Mouse (Mus musculus) urinary bladder, postnatal 36 days (tissue): ENCODE results near the gene Etfb.
A peak's percentile ranks its signal among the peaks of the same experiment; 100 is the strongest.
"Not testable (repeated sequence)": the region's sequence is repeated elsewhere in the genome, so short reads cannot be mapped to it uniquely, and the experiment has no call there.

Experiments
- DNase-seq, 2 experiments: peaks; one replicate each; pipeline ENCODE4 v3.0.0; 2022; ENCODE audit warnings: low spot score in 2 of 2, mixed read lengths in 1 of 2

Etfb gene

DNA sequence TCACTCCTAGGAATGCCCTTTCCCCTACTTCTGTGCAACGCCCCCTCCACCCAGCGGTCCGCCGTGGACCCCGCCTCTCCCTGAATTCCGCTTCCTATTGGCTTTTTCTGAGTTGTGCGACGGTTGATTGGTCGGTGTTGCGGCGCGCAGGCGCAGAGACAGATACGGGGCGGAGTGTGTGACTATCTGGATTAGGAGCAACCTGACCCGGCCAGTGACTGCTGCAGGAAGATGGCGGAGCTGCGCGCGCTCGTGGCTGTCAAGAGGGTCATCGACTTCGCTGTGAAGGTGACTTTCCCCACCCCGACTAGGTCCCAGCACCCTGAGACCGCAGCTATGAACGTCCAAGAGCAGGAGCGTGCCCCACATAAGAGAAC, at the start of gene Etfb, which contains the start of gene Gm45233:
TSS of gene Etfb (plus strand) at position 167 of the 377 bp plus-strand sequence.
TSS of gene Gm45233 (plus strand) at position 212 of the 377 bp plus-strand sequence.
- peak; percentile 86 to 95 for DNase-seq

DNA sequence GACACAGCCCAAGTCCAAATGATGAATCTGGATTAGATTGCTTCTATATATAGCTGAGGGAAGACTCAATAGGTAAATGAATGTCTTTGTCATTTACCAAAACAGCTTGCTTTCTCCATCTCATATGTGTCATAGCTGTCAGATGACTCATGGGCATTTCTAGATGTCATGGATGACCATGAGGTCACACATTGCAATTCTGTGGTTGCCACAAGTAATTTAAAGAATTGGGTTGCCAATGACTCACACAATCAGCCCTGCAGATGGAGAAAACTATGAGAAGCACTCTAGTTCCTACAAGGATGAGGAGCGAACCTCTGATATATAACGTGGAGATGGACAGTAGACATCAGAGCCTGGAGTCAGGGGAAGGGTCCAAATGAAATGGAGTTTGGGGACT, 44.4 kb upstream of the Etfb start:
- DNase-seq: no peak

DNA sequence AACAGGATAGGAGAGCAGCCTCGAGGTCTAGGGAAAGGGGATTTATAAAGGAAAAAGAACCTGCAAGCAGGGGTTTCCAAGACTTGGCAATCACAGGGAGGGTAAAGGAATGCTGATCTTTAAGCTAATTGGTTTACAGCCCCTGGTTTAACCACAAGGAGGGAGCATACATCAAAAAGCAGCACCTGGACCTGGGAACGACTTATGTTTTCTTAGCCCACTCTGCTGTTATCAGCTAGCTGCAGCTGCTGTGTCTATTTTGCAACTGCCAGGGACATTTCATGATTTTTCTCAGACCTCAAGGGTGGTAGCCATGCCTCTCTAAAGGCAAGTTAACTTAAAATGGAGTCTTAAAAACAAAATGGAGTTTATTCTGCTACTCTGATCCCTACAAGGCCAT, 41.2 kb upstream of the Etfb start:
- no peak for DNase-seq

DNA sequence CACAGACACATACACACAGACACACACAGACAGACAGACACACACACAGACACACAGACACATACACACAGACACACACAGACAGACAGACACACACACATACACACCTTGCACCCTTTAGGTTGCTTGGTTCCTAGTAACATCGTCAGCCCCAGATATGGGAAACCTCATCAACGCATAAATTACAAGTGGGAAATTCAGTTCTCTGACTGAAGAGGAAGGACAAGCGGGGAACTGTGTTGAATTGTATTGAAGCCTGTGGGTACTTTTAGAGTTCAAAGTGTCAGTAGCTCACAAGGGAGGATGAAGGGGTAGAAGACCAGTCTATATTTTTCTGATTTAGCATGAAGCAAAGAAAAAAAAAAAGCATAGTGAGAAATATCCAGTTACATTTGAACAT, 36.3 kb upstream of the Etfb start:
- DNase-seq: no peak

DNA sequence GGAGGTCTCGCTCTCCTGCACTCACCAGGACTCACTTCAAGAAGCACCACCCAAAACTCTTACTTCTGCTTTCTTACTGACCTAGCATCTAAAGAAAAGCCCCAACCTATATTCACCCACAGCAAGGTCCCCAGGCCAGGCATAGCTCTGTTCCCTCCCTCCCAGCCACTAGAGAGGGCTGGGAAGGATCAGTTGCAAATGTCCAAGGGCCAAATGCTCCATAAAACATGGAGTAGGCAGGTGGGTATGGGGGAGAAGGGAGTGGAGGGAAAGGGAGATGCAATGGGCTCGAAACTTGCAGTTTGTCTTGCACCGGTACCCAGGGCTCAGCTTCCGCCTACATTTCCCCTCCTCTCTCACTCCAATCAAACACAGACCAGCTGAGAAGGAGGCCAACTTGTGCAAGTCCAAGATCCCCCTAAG, 35.7 kb upstream of the Etfb start, which contains the start of gene Siglecg:
TSS of gene Siglecg (plus strand) at position 74 of the 423 bp plus-strand sequence.
- DNase-seq: no peak

DNA sequence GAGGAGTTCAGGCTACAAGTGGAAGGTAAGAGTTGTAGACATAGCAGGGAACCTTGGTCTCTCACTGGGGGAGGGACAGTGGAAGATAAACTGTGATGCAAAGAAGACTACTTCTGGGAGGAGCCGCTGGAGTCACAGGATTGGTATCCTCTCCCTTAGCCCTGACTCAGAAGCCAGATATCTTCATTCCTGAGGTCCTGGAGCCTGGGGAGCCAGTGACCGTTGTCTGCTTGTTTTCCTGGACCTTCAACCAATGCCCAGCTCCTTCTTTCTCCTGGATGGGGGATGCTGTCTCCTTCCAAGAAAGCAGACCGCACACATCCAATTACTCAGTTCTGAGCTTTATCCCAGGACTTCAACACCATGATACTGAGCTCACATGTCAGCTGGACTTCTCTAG, 34.8 kb upstream of the Etfb start:
- DNase-seq: no peak

DNA sequence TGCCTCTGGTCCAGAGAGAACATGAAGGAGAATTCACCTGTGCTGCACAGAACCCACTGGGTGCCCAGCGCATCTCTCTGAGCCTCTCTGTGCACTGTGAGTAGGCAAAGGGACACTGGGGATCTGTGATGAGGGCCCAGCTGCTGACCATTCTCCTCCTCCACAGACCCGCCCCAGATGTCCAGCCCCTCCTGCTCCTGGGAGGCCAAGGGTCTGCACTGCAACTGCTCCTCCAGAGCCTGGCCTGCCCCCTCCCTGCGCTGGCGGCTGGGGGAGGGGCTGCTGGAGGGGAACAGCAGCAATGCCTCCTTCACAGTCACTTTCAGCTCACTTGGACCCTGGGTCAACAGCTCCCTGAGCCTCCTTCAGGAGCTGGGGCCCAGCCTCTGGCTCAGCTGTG, 32.2 kb upstream of the Etfb start:
- DNase-seq: not testable (repeated sequence)

DNA sequence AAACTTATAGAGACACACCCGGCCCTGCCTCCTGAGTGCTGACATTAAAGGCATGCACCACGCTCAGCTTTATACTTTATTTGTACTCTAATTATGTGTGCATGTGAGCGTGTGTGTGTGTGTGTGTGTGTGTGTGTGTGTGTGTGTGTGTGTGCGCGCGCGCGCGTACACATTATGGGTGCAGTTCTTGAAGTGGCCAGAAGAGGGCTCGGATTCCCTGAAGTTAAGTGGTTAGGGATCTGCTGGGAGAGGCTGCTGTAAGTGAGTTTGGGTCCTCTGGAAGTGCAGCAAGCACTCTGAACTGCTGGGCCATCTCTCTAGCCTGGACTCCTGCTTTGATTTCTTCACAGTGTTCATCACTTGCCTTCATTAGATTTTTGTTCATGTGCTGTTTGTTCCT, 26.6 kb upstream of the Etfb start:
- no peak for DNase-seq

DNA sequence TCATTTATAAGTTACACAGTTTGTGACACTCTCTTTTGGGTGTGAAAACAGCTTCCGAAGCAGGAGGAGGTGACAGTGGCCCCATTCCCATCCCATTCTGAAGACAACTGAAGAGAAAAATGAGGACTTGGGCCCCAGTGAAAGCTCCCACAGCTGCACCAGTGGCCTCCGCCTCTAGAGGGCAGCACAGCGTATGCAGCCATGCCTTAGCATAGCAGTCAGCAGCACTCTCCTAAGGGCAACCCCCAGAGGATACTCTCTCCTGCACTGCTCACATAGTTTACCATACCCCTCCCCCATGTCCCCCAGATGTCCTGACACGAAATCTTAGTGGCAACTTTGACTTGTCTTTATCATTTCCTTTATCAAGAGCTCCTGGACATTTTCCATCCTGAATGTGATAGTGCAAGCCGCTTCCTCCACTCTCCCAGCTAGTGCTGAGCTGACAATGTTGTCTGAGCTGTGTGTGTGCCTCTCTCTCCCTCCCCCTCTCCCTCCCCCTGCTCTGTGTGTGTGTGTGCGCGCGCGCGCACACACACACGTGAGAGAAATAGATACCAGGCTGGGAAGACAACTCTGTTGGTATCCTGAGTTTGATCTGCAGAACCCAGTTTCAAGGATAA, 20.8 kb upstream of the Etfb start:
- DNase-seq: peak; percentile 80 to 86

DNA sequence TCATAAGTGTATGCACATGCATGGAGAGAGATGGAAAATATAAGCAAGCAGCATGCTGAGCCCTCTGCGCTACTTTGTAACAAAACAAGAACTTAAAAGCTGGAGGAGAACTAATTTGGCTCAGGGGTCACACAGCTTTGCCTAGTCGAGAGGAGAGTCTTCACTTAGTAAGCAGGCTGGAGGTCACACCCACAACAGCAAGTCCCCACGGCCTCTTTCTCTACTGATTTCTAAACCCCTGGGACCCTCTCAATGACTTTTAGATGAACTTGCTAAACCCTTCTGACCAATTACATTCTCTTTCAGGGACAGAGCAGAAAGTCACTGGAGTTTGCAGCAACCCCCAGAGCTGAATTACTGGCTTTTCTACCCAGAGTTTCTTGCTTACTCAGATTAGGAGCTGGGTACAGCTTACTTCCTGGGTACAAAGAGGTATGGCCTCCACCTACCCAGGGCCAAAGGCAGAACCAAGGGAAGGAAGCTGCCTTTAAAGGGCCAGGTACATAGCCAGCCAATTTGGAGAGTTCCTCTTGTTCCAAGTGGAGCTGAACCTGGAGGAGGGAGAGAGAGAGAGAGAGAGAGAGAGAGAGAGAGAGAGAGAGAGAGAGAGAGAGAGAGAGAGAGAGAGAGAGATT, 19.8 kb upstream of the Etfb start:
- no peak for DNase-seq

DNA sequence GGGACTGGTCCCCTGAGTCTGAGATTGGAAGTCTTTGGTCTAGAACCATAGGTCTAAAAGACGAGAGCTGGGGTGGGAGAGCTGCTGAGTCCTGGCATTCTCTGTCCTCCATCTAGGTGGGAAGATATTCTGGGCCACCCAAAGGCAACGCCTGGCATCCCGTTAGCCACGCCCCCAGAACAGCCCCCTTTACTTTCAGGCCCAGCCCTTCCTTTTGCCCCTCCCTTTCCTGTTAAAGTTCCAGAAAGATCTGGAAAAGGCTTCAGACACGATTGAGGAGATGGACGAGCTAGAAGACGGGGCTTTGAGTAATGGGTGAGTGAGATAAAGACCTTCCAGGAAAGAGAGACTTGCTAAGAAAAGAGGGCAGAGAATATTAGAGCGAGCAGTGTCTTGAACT, 16.5 kb upstream of the Etfb start, which contains the start of gene Lim2:
TSS of gene Lim2 (plus strand) at position 265 of the 400 bp plus-strand sequence.
- no peak for DNase-seq

DNA sequence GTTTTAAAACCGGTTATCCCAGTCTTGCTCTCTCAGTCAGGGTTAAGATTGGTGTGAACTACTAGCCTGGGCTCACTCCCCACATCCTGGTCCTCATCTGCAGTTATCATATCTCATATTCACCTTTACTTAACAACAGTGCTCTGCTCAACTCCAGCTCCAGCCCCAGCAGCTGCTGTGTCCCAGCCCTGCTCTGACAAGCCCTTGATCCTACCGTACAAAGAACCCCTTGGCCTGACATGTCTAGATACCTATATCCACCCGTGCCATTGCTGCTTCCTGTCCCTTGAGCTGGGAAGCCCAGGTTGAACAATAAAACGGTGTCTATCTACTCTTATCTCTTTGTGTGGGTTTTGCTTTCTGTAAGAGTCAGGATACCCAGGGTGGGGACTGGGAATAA, 14.4 kb upstream of the Etfb start:
- DNase-seq: no peak

DNA sequence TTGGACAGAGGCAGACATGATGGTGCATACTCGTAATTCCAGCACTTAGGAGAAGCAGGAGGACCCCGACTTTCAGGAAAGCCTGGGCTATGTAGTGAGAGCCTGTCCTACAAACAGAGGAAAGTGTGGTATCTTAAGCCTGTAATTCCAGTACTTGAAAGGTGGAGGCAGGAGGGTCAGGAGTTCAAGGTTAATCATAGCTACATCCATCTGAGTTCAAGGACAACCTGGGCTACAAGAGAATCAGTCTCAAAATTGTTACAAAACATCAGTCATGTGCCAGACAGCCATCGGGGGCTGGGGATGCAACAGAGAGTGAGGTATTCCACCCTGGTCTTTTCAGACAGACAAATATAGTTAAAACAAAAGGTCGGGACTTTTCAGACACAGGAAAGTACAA, 11.0 kb upstream of the Etfb start:
- no peak for DNase-seq

DNA sequence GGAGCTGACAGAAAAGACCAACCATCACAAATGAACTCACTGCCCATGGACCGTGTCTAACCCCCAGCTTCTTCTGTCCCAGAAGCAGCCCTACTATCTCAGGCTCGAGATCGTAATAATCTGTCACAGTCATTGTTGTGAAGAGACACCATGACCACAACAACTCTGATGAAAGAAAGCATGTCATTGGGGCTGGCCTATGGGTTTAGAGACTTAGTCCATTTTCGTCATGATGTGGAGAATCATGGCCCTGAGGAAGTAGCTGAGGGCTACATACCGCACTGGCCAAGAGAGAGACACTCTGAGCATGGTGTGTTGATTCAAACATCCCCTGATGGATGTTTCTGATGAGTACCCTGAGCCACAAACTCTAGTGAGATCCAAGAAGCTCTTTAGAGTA, 9.2 kb upstream of the Etfb start:
- DNase-seq: no peak

DNA sequence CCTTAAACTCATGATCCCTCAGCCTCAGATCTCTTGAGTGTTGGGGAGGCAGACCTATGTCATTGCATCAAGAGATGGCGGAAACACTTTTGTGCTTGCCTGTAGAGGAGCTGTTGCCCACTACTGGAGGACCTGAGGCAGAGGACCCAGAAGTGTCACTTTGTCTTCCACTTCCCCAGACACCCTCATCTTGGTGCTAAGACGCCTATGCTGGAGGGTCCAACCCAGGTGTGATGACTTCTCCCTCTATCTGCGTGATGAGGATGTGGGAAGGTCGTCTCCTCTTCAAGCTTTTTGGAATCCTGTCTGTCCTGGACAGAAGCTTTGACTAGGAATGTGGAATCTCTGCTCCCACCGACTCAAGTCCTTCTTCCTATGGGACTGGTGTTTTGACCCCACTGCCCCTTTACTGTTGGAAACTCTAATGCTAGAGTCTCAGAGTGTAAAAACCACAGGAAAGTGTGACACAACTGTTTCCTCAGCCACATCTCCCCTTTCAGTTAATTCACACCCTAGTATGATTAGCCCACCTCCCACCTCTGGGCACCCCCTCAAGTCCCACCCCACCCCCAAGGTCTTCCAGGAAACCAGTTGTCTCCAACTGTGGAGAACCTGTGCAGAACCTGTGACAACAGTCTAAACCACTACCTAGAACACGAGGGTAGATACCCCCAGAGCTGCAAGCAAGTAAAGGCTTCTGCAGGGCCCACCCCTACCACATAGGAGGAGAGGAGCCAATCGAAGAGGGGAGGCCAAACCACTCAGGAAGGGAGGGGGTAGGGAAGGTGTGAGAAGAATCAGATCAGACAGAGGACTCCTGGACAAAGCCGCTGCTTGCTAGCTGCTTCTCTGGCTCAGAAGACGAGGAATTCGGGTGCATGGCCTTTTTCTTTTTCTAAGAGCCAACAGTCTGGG, 7.3 kb upstream of the Etfb start, which contains the start of gene Nkg7:
TSS of gene Nkg7 (plus strand) at position 733 of the 915 bp plus-strand sequence.
- no peak for DNase-seq

DNA sequence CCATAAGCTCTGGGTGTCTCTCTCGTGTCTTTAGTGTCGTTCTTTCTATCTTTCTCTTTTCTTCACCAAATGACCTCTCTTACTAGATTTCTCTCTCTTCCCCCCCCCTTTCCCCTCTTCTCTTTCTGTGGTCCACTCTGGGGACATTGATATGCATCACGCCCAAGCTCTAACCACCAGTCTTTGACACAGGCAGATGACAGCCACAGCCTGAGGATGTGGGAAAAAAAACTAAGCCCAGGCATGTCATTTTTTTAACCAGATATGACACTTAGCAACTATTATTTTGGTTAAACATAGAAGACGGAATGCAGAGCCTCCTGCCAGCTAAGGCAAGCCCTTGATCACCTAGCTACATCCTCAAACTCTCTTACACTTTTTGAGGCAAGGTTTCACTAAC, 5.3 kb upstream of the Etfb start:
- DNase-seq: no peak

DNA sequence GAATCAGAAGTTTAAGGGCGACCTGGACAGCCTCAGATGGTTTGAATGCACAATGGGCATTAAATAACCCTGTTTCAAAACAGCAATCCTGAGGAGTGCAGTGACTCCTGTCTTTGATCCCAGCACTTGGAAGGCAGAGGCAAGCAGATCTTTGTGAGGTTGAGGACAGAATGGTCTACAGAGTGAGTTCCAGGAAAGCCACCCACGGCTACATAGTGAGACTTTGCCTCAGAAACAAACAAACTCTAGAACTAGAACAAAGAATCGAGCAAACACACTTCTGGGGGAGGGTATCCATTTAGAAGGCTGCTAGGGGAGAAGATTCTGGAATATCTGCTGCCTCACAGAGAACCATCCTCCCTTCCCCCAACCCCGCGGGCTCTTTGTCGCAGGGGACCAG, 3.4 kb upstream of the Etfb start, which contains the start of gene Cldnd2:
TSS of gene Cldnd2 (plus strand) at position 301 of the 400 bp plus-strand sequence.
- DNase-seq: no peak

DNA sequence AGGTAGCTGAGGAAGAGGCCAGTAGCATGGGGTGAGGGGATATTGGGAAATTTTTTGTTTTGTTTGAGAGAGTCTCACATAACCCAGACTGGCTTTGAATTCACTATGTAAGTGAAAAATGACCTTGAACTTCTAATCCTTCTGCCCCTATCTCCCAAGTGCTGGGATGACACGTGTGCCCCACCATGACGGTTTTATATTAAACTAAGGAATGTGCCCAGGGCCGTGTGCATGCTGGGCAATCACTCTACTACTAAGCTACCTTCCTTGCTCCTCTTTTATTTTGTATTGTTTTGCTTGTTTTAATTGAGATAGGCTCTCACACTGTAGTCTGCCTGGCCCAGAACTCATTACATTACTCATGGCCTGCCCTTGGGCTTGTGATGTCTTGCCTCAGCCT, 2.8 kb upstream of the Etfb start:
- DNase-seq: no peak

DNA sequence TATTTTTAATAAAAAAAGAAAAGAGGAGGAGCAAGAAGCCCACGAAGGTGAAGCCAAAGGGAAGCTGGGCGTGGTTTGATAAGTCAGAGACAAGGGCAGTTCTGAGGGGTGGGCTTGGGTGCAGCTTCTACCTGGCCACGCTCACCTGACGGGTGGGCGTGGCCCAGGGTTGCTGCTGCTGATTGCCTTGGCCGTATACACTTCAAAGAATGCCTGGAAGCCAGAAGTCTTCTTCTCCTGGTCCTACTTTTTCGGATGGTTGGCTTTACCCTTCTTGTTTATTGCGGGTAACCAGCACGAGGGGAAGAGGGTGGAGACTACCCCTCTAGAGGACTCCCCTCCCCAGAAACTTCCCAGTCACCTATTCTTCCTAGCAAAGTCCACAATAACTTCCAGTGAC, 1.2 kb upstream of the Etfb start:
- no peak for DNase-seq

DNA sequence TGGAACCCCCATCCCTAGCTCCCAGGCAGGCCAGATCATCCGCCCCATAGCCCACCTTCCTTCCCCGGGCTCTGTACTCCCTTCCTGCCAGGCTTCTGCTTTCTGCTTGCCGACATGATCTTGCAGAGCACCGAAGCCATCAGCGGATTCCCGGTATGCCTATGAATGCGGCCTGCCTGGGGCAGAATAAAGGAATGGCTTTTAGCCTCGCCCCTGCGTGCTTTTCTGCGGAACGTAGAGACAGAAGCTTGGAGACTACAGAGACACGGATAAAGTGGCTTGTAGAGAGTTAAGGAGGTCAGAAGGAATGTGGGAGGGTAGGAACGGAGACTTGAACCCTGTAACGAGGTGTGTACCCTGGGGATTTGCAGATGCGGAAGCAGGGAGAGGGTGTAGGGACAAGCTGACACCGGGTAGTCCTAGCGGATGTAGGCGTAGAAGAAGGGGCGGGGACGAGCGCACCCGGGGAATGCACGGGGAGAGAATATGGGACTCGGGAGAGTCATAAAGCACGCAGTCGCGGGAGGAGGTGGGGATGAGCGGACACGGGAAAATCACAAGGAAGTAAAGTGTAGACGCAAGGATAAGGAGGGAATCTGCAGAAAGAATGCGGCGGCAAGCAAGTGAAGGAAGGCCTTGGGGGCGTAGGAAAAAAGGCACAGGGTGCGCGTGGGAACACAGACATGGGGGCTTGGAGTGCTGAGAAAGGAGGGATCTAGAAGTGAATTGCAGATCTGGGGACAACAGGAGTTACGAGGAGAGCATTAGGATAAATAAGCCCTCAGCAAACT, 562 bp upstream of the Etfb start:
- peak; percentile 76 to 86 for DNase-seq

DNA sequence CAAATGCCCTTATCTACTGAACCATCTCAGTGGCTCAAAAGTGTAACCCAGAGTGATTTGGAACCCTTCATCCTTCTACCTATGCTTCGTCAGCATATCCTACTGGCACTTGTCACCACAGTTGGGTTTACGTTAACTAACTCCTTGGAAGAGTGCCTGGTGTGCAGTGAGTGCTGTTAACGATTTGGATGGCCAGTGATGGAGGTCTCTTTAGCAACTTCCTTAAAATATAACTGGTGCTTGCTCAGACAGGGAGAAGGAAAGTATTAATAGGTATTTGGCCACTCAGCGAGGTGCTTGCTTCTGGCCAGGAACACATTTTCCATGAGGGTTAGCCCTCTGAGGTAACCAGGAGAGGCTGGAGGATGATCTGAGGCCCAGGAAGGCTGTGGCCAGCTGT, 3.9 kb downstream of the Etfb start:
- no peak for DNase-seq

DNA sequence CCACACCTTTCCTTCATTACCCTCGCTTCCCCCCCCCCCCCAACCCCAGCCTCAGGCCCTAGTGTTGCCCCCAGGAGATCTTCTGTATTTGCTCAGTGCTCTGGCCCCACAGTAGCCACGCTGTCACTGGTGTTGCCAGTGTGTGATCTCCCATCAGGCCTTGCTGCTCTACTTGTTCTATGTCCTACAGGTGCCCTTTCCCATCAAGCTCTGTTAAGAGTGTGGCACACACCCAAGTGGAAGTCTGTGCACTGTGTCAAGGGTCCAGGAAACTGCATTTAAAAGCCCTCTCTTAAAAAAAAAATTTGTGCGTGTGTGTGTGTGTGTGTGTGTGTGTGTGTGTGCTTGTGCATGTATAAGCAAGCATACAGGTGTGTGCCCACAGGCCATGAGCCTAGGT, 4.4 kb downstream of the Etfb start:
- DNase-seq: no peak
